Mouse (Mus musculus): ENCODE results near the gene 1700080O16Rik.

The 1700080O16Rik gene

DNA sequence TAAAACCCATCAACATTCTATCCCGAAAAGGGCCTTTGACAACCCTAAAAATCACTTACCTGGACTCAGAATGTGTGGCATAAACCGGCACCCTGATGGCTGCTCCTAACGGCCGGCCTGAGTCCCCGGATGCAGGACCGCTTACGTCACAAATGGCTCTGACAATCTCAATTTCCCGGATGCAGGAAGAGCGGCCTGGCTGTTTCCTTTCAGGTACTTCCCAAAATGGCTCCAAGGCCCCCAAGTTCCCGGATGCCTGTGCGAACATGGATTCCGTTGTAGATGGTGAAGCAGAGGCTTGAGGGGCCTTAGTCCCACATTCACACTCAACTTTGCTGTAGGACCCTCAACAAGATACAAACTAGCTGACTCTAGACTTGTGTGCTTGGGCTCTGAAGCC lies at the start of gene 1700080O16Rik:
1700080O16Rik (minus strand) TSS at position 101 of the 400 bp plus-strand sequence.
- DNase-seq (ENCODE audit: low spot score): no peak

DNA sequence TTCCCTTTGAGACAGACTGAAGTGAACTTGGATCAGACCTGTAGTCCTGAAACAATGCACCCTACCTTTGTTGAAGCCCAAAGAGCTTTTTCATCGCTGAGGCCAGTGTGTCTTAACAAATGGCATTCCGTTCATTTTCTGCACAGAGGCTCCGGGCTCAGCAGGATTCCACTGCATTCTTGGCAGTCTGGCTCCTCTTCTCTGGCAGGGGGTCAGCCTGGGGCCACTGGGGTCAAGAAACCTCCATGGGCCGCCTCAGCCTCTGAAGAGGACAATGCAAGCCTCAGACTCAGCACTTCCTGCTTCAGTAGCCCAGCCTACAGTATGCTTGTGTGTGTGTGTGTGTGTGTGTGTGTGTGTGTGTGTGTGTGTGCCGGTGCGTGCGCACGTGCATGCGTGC lies 45.1 kb upstream of the 1700080O16Rik start:
- DNase-seq (ENCODE audit: low spot score): no peak

GRCm38 (mm10) chrX:52000072-52000471 lies 27.5 kb upstream of the 1700080O16Rik start:
- DNase-seq (ENCODE audit: low spot score): no peak

DNA sequence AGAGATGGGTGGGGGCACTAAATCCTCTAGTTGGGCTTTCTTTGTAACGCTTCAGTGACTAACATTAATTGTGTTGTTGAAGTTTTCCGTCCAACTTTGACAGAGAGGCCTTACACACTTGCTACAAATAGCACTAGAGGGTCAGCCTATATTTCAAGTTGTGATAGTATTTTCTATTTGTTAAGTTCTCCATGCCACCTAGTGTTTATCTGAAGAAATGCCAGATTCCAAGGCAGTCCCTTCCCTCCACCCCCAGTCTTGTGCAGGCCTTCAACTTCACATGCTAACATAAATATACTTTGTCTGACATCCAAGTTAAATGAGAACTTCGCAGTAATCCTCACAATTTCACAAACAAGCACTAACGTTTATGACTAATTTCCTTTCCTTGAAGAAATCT lies 26.9 kb upstream of the 1700080O16Rik start:
- DNase-seq (ENCODE audit: low spot score): no peak

- no peak for DNase-seq (ENCODE audit: low spot score)
These were observed 3.8 kb upstream of the 1700080O16Rik start for GRCm38 (mm10) chrX:51976361-51976760.

GRCm38 (mm10) chrX:51974618-51975017 lies 2.0 kb upstream of the 1700080O16Rik start:
- DNase-seq (ENCODE audit: low spot score): no peak

- no peak for DNase-seq (ENCODE audit: low spot score)
These were observed 24.5 kb downstream of the 1700080O16Rik start for GRCm38 (mm10) chrX:51948071-51948470.

GRCm38 (mm10) chrX:51938076-51938475 lies 34.5 kb downstream of the 1700080O16Rik start:
- DNase-seq (ENCODE audit: low spot score): no peak

GRCm38 (mm10) chrX:51919091-51919490 lies 53.5 kb downstream of the 1700080O16Rik start:
- no peak for DNase-seq (ENCODE audit: low spot score)

Data from spleen, adult 12 weeks (tissue).